Mouse (Mus musculus): ENCODE results near the gene Ccdc148.

Gene Ccdc148

DNA sequence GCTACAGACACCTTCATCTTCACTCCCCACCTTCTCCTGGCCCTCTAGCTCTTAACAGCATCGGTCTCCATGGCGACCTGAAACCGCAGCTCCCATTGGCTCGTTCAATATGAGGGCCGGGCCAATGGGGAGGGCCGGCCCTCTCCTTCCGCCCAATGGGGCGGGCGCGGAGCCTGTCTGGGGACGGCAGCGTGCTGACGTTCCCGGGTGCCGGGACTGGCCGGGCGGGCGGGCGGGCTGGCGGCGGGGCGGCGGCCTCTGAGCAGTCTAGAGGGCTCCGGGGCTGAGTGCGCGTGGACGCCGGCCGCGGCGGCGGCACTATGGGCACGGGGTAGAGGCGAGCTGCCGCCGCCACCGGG, at the start of gene Ccdc148, which contains the start of gene Pkp4:
Gene Ccdc148, minus strand, starts transcription at position 79 of the 359 bp plus-strand sequence.
Gene Pkp4, plus strand, starts transcription at position 246 of the 359 bp plus-strand sequence.
- peak; percentile 96 to 97 for DNase-seq

DNA sequence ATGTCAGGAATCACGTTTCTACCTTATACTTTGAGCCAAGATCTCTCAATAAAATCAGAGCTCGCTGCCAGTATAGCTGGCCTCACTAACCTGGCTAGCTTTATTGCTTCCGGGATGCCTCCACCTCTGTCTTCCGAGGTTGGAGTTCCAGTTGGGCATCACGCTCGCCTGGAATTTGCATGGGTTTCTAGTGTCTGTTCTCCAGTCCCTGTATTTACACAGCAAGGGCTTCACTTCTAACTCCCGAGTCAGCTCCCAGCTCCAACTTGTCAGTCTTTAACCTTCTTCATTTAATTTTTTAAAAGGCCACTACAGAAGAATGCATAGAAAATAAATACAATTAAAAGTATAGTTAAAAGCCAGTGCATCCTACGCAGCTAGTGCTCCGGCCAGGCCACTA, 47.8 kb upstream of the Ccdc148 start:
- no peak for DNase-seq

DNA sequence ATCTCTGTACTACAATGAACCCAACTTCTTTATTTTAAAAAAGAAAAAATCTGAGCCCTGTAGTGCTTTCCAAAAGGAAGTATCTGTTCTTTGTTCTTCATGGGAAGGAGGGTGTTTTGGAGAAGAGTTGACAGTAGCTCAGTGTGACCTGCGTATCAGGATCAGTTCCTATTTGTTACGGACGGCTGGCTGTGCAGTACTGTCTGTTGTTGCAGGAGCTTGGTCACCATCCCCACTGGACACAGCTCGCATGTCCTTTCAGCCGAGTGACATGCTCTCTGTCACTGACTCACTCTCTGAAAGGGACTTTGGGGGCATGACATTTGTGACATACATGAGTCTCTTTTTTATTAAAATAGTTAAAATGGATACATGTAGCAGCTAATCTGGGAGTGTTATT, 47.2 kb upstream of the Ccdc148 start:
- no peak for DNase-seq

- no peak for DNase-seq
Observed at GRCm38 (mm10) chr2:59207240-59207639, 46.8 kb upstream of the Ccdc148 start.

DNA sequence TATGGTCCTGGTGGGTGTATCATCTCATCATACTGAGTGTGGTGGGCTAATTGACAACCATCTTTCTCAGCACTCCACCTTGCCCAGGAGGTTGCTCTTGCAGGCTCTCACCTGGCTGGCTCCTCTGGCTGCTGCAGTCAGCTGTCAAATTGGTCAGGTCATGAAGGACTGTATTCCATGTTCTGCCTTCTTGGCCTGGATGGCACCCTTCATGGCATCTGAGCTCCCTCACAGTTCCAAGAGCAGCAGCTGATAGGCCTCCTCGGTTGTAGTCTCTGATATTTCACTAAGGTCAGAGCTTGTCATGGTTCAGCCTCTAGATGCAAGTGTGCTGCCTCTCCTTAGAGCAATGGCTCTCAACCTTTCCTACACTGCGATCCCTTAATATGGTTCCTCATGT, 45.7 kb upstream of the Ccdc148 start:
- no peak for DNase-seq

DNA sequence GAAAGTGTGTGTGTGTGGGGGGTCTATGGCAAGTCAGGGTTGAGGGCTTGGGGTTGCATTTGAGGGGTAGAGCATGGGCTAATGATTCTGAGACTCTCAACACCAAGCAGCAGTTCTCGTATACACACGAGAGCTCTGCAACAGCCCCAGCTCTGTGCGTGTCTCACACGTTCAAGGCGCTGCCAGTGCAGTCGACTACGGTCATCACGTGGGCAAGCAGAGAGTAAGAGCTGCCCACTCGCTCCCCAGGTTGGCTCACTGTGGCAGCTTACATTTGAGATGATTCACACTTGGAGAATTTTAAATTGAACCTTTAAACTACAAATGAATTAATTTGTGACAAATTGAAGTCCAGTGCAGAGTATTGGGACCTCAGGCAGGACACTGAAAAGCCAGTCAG, 44.6 kb upstream of the Ccdc148 start:
- no peak for DNase-seq

DNA sequence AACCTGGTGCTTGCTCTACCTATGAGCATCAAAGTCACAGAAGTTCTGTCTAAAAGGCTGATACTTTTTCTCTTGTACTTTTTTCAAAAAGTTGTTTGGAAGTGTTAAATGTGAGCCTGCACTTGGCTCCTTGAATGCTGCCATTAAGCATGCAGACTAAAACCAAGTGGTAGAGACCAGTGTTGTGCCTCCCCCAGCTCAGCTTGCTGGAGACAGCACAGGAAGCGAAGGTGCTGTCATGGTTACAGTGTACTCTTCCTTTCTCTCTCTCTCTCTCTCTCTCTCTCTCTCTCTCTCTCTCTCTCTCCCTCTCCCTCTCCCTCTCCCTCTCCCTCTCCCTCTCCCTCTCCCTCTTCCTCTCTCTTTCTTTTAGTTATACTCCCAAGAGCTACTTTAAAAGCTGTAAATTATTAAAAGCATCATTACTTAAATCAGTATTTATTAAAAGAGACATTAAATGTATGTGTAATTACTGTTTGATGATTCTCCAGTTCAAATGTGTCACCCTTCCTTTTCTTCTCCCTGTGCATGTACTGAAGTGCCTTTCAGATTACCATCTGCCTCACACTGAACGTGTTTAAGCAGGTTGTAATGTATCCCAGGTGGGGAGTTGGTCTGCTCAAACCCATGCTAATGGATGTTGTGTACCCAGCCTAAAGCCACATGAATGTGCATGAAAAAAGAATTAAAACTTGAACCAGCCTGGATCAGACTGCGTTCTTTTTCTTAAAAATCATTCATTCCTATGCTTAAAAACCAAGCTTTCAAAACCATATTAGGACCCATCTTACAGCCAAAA, 43.3 kb upstream of the Ccdc148 start:
- no peak for DNase-seq

- no peak for DNase-seq
Observed at GRCm38 (mm10) chr2:59202930-59203329, 42.4 kb upstream of the Ccdc148 start.

GRCm38 (mm10) chr2:59200511-59200910, 40.0 kb upstream of the Ccdc148 start:
- DNase-seq: no peak

DNA sequence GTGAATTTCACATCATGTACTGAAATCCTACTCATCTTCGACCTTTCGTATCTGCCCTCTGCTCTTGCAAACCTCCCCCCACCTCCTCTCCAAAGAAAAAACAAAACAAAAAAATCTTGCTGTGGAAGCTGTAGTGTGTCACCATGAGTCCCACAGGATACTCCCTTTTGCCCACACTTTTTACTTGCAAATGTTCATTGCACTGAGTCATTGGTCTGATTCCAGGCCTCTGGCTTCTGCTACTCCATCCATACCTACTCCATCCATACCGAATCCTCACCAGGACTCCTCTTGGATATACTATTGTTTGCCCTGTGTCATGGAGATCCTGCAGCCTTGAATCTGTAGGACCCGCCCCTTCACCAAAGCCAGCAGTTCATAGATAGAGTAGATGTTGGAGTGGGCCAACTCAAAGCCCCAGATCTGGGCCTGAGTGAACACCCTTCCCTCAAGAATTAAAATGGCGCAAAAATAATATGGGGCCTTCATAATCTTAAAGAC, 39.0 kb upstream of the Ccdc148 start:
- DNase-seq: no peak

GRCm38 (mm10) chr2:59197156-59197555, 36.7 kb upstream of the Ccdc148 start:
- DNase-seq: no peak

DNA sequence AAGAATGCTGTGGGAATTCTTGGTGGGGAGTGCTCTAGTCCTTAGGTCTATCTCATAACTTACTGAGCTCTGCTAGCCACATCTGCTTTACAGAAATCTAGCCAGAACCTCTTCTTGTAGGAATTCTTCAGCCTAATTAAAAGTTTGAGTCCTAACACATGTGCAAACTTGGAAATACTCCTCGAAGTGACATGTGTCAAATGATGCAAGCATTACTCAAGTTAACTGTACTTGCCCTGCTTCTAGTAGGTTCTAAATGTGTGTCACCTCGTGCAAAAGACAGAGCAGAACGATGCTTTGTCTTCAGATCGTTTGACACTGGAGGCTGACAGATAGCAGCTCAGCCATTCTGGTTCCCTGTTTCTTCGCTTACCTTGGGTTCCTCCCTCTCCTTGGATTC, 32.6 kb upstream of the Ccdc148 start:
- DNase-seq: no peak

- DNase-seq: no peak
Observed at GRCm38 (mm10) chr2:59191466-59191865, 31.0 kb upstream of the Ccdc148 start.

GRCm38 (mm10) chr2:59190186-59190585, 29.7 kb upstream of the Ccdc148 start:
- DNase-seq: no peak

GRCm38 (mm10) chr2:59189661-59190185, 29.2 kb upstream of the Ccdc148 start:
- no peak for DNase-seq

GRCm38 (mm10) chr2:59188306-59188705, 27.8 kb upstream of the Ccdc148 start:
- no peak for DNase-seq

- DNase-seq: no peak
Observed at GRCm38 (mm10) chr2:59186966-59187365, 26.5 kb upstream of the Ccdc148 start.

DNA sequence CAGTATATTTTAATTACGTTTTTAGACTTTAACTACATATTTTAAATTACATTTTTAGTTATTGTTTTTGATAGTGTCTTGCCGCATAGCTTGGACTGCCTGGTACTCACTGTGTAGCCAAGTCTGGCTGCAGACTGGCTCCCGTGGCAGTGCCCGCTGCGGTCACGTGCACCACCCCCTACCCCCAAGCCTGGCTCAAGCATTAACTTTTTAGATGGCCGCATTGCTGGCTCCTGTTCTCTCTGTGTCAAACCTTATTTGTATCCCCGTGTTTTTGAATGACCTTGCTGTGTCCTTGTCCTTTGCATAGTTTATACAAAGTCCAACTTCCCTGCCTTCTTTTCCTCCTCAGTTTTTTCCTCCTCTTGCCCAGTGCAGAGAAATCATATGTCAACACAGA, 25.6 kb upstream of the Ccdc148 start:
- DNase-seq: peak; percentile 86 to 87

- DNase-seq: no peak
Observed at GRCm38 (mm10) chr2:59184107-59185064, 23.9 kb upstream of the Ccdc148 start.

DNA sequence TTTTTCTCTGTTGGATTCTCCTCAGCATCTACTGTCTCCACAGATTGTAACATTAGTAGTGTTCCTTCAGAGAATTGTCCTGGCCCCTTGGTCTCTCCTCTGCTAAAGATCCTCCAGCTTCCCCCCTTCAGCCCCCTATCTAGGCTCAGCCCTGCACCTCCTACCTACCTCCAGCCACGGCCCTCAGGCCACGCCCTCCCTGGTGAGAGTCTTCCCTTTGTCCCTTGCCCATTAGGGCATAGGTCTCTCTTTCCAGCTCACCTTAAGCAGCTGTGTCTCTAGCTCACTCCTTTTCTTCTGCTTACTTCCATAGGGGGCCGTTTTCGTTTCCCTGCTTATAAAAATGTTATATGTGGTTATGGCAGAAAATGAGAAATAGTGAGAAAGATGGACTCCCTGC, 23.1 kb upstream of the Ccdc148 start:
- DNase-seq: peak in 1 of 2 experiments; percentile 68

GRCm38 (mm10) chr2:59181321-59182113, 21.0 kb upstream of the Ccdc148 start:
- DNase-seq: no peak

- DNase-seq: peak in 1 of 2 experiments; percentile 48
Observed at GRCm38 (mm10) chr2:59179487-59179886, 19.0 kb upstream of the Ccdc148 start.

Measured in kidney, postnatal 36 days (tissue).